Mouse (Mus musculus): ENCODE measurements at regions not wholly inside any gene's neighbourhood (a gene's known extent, or its start where the extent isn't known, plus 50 kb on each side); places are given as distances from the start of the nearest gene placed in this dataset.

DNA sequence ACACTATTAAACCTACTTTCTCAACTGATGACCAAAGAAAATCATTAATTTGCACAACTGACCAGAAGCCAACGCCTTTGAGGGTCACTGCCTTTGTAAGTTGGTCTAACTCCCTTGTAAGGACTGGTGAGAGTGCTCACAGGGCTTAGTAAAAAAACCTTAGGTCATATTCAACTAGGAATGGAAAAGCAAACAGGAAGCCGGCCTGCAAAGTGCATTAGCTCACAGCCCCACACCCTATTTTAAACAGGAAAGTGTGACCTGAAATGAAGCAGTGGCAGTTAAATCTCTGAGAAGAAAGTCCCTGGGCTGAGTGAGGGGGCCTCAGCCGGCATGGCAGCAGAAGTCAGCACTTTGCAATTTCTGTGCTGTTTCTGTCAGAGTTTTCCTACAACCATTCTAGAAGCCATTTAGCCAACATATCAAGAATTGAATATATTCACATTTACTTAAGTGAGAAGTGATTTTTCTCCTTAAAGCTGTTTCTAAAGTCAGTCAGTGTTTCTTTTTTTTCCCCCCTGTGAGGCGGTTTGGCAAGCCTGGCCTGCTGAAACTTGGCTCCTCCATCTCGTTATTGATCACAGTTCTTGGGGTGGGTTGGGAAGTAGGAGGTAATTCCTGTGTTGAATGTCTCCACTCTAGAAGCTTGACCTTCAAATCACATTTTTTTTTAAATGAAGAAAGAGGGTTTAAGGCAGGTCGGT, 232.0 kb upstream of the Ccdc122 start:
- Histone ChIP-seq H3K27me3 (no peaks in the 10 kb centered on the region), H3K36me3 (no peaks in the 10 kb centered on the region), H3K9ac (no peak overlapping the region), H3K9me3 (replicated peaks) (no peaks in the 10 kb centered on the region), H3K4me3 (replicated peaks) (no peak overlapping the region), H3K4me2 (no peak overlapping the region), H3K27ac (peak overlapping the region; percentile 70), H3K4me1 (replicated peaks) (peaks cover 9% of the 10 kb centered on the region; the same call in 1 of the 2 replicates)
- DNase-seq, result no peak
- ATAC-seq (ENCODE audit: low read depth), result no peak
- 35% methylated on average over 6 of the region's 6 CpGs for WGBS (ENCODE audit: insufficient replicate concordance)

DNA sequence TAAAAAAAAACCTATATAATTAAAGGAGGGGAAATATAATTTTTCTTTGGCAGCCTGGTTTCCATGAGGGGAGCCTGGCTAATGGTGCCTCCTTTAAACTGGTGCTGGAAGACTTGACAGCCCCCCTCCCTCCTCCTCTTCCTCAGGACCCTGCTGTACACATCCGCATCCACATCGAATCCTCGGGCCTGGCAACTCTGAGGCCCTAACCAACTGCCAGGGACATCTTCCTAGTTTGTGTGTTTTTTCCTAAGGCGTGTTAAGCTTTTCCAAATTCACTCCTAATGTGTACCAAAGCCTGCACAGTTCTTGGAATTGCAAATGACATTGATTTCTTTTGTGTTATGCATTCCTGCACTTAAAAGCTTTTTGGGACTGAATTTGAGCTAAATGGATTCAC, 236.4 kb upstream of the Ccdc122 start:
- DNase-seq, result no peak
- Histone ChIP-seq H3K4me1 (replicated peaks) (peaks cover 25% of the 10 kb centered on the region), H3K9ac (no peak overlapping the region), H3K4me2 (no peak overlapping the region), H3K27me3 (no peaks in the 10 kb centered on the region), H3K4me3 (replicated peaks) (no peak overlapping the region), H3K27ac (no peak overlapping the region), H3K36me3 (no peaks in the 10 kb centered on the region), H3K9me3 (replicated peaks) (no peaks in the 10 kb centered on the region)
- 69% methylated on average over 4 of the region's 4 CpGs for WGBS (ENCODE audit: insufficient replicate concordance)
- ATAC-seq (ENCODE audit: low read depth), result no peak

DNA sequence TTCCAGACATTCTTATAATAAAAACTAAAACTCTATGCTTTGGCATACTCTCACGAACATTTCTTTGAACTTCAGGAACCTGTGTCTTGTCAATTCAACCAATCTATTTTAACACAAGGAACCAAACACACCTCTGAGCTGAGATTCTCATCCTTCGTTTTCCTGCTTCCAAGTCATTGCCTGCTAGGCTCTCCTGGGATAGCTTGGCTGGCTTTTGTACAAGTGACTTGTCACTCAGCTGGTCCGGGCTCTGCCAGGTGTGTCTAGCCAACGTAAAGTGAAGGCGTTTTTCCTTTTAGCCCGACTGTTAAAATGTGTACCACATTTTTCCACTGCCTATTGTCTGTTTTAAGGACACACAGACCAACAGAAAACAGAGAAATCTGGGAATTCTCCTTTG, 236.8 kb upstream of the Ccdc122 start:
- DNase-seq (no peak), ATAC-seq (ENCODE audit: low read depth) (no peak)
- Histone ChIP-seq H3K4me3 (replicated peaks) (no peak overlapping the region), H3K27me3 (no peaks in the 10 kb centered on the region), H3K9ac (no peak overlapping the region), H3K36me3 (no peaks in the 10 kb centered on the region), H3K9me3 (replicated peaks) (no peaks in the 10 kb centered on the region), H3K4me1 (replicated peaks) (peaks cover 25% of the 10 kb centered on the region), H3K4me2 (no peak overlapping the region), H3K27ac (no peak overlapping the region)
- WGBS (ENCODE audit: insufficient replicate concordance), result 65% methylated on average over 6 of the region's 6 CpGs

DNA sequence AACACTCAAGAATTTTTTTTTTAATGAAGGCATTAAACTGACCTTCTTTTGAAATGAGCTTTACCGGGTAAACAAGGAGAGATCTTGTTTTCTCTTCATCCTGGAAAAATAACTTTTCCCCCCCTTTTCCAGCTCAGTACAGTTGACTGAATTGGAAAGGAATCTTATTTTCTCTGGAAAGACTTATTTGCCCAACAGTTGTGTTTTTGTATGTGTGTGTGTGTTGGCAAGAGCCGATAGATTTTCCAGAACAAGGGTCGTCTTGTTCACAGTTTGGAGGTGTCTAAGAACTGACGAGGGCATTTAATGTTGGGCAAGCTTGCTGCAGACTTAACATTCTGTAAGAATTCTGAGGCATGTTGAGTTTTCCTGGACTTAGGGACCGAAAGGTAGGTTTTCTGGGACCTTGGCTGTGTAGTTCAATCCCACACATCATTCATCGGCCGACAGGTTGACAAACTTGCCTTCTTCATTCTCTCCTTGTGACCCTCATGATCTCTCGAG, 237.6 kb upstream of the Ccdc122 start:
- Histone ChIP-seq H3K9me3 (replicated peaks) (no peaks in the 10 kb centered on the region), H3K4me1 (replicated peaks) (peaks cover 18% of the 10 kb centered on the region), H3K27me3 (no peaks in the 10 kb centered on the region), H3K9ac (no peak overlapping the region), H3K4me3 (replicated peaks) (no peak overlapping the region), H3K4me2 (no peak overlapping the region), H3K27ac (0 out of 2 replicates have a peak overlapping the region, but pooled peaks have one; percentile 66), H3K36me3 (no peaks in the 10 kb centered on the region)
- ATAC-seq (ENCODE audit: low read depth) (no peak), DNase-seq (no peak)
- 72% methylated on average over 8 of the region's 8 CpGs for WGBS (ENCODE audit: insufficient replicate concordance)

DNA sequence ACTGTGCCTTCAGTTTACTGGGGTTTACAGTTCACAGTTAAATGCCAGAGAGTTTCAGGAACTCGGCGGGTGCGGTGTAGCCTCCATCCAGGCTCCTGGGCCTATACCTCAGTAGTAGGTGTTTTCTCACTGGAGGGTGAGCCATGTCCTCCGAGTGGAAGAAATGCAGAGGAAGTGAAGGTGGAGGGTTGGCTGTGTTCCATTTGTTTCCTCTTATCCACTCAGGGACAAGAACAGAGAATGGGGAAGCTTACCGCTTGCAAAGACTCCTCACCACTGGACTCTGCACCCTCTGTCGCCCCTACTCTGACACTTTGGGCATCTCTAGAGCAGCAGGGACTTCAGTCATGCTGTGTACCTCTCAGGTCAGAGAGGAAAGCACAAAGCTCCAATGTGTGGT, 238.1 kb upstream of the Ccdc122 start:
- no peak for DNase-seq
- peak overlapping the region; percentile 66 for H3K27ac ChIP-seq
- 59% methylated on average over 6 of the region's 6 CpGs for WGBS (ENCODE audit: insufficient replicate concordance)

DNA sequence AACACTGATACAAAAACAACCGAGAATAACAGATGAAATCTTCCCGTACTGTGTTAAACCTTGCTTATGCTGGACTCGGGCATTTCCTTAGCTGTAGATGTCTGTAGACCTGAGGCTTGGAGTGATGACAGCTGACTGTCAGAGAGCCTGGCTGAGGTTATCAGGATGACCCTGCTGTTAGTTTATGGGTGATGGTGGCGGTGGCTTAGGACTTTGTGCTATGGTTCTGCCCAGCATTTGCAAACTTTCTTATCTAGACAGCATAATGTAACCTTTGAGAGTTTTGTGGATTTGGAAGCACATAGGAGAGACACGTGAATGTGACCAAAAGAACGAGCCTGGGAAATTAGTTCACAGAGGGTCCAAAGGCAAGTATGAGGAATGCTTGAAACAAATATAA, 239.1 kb upstream of the Ccdc122 start:
- no peak overlapping the region for H3K9ac ChIP-seq
- ATAC-seq (ENCODE audit: low read depth) (peak; percentile 85), DNase-seq (no peak)
- no peak overlapping the region for H3K4me2 ChIP-seq
- no peaks in the 10 kb centered on the region for H3K9me3 ChIP-seq (replicated peaks)
- H3K27ac ChIP-seq, result peak overlapping the region; percentile 66
- no peak overlapping the region for H3K4me3 ChIP-seq (replicated peaks)
- WGBS (ENCODE audit: insufficient replicate concordance), result 48% methylated on average over 6 of the region's 6 CpGs
- H3K4me1 ChIP-seq (replicated peaks), result peaks cover 18% of the 10 kb centered on the region
- no peaks in the 10 kb centered on the region for H3K27me3 ChIP-seq
- H3K36me3 ChIP-seq, result no peaks in the 10 kb centered on the region

More for the DNA sequence above, 238.1 kb upstream of the Ccdc122 start:
- Histone ChIP-seq H3K9ac (no peak overlapping the region), H3K9me3 (replicated peaks) (no peaks in the 10 kb centered on the region), H3K4me3 (replicated peaks) (no peak overlapping the region), H3K4me1 (replicated peaks) (peaks cover 18% of the 10 kb centered on the region), H3K36me3 (no peaks in the 10 kb centered on the region), H3K4me2 (no peak overlapping the region), H3K27me3 (no peaks in the 10 kb centered on the region)
- no peak for ATAC-seq (ENCODE audit: low read depth)

DNA sequence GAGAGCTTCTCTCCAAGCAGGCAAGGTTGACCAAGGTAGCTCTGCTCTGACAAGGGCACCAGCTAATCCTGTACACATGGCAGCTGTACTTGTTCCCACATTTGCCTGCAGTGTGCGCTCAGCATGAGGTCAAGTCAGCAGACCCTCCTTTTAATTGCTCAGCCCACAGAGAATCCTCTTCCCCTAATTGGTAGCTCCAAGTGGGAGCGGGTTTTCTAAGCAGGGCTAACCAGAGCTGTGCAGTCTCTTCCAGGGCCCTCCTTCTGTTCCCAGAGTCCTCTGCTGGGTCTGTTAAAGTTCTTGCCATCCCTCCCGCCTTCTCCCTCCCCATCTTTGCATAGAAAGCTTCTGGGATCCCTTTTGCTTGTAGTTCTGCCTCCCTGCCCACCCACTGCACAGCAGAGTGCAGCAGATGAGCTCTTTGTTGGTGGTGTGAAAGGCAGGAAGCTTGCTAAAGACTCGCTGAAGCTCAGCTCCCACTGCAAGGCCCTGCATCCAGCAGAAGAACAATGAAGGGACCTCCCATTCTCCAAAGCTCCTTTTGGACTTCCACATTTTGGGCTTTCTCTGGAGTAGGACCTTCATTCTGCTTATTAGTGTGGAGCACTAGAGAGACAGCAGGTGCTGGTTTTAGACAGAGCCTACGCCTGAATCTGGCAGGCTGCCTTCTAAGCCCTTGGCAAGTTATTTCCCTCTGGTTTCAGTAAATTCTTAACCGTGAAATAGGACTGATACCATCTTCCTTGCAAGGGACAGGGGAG, 235.3 kb upstream of the Serp2 start:
- no peak overlapping the region for H3K4me3 ChIP-seq (replicated peaks)
- H3K4me1 ChIP-seq (replicated peaks), result peaks cover 14% of the 10 kb centered on the region
- 54% methylated on average over 6 of the region's 6 CpGs for WGBS (ENCODE audit: insufficient replicate concordance)
- ATAC-seq (ENCODE audit: low read depth), result no peak
- H3K36me3 ChIP-seq, result no peaks in the 10 kb centered on the region
- H3K9ac ChIP-seq, result no peak overlapping the region
- no peak for DNase-seq
- H3K9me3 ChIP-seq (replicated peaks), result no peaks in the 10 kb centered on the region
- H3K4me2 ChIP-seq, result no peak overlapping the region
- H3K27ac ChIP-seq, result no peak overlapping the region
- H3K27me3 ChIP-seq, result no peaks in the 10 kb centered on the region

DNA sequence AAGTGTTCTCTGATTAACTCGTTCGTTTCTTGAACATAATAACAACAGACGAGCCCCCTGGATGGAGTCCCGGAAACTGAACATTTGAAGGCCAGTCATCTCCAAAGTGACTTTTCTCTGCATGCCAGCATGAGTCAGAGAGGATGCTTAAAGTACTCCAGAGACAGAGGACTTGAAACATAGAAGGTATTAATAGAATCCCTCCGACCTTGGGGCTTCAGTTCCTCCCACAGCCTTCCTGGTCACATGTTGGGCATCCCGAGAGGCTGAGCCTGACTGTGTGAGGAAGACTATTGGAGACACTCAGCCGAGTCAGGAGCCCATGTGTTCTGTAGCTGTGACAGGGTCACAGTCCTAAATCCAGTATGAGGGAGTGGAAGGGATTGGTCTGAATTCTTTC, 232.7 kb upstream of the Serp2 start:
- Histone ChIP-seq H3K36me3 (no peaks in the 10 kb centered on the region), H3K27me3 (no peaks in the 10 kb centered on the region), H3K9ac (no peak overlapping the region), H3K9me3 (replicated peaks) (no peaks in the 10 kb centered on the region), H3K4me1 (replicated peaks) (peaks cover 4% of the 10 kb centered on the region; the same call in 1 of the 2 replicates), H3K27ac (no peak overlapping the region), H3K4me3 (replicated peaks) (no peak overlapping the region), H3K4me2 (no peak overlapping the region)
- no peak for ATAC-seq (ENCODE audit: low read depth)
- DNase-seq, result no peak
- WGBS (ENCODE audit: insufficient replicate concordance), result 52% methylated on average over 7 of the region's 7 CpGs

DNA sequence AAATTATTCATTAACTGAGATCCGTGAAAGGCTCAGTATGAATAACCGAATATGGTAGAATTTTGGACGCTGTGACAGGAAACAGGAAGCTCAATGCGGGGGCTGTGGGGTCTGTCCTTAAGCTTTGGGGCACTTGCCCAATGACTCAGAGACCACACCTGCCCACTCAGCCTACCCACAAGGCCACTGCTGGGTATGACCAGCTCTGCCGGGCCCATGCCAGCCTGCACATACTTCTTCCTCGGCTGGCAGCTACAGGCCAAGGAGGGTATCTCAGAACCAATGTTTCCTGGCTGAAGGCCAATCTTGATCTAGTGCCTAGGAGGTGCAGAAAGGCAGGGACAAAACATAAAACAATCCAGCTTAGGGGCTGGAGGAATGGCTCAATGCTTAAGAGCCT, 230.9 kb upstream of the Serp2 start:
- no peak overlapping the region for H3K4me3 ChIP-seq (replicated peaks)
- H3K9me3 ChIP-seq (replicated peaks), result no peaks in the 10 kb centered on the region
- no peak overlapping the region for H3K9ac ChIP-seq
- peaks cover 4% of the 10 kb centered on the region; the same call in 1 of the 2 replicates for H3K4me1 ChIP-seq (replicated peaks)
- 20% methylated on average over 6 of the region's 6 CpGs for WGBS (ENCODE audit: insufficient replicate concordance)
- ATAC-seq (ENCODE audit: low read depth) (no peak), DNase-seq (no peak)
- H3K36me3 ChIP-seq, result no peaks in the 10 kb centered on the region
- no peak overlapping the region for H3K27ac ChIP-seq
- H3K27me3 ChIP-seq, result no peaks in the 10 kb centered on the region
- H3K4me2 ChIP-seq, result no peak overlapping the region

DNA sequence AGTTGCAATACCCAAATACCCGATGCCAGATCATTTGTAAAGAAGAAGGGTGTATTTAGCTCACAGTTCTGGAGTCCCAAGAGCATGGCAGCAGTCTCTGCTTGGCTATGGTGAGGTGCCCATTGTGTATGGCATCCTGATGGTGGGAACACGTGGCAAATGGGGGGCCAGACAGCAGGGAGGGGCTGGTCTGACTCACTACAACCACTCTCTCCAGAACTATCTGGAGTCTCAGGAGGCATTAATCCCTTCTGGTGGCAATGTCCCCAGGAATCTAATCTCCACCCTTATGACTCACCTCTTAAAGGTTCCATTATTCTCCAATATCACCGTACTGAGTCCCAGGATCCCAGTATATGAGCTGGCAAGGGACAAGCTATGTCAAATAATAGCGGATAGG, 229.5 kb upstream of the Serp2 start:
- Histone ChIP-seq H3K9ac (no peak overlapping the region), H3K4me1 (replicated peaks) (peaks cover 4% of the 10 kb centered on the region; the same call in 1 of the 2 replicates)
- no peak for ATAC-seq (ENCODE audit: low read depth)

DNA sequence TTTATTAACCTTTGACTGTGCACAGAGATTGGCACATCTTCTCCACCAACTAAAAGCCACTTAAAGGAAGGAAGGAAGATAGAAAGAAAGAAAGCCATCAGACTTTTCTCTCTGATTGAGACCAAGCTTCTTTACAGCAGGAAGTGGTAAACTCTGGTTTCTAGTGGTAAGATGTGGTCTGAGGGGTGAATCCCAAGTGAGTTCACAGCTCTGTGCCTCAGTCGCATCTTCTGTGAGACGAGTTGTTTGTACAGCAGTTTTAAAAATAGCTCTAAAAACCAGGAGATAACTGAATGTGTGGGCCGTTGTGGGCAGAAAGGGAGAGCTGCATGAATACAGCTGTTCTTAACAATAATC, 224.8 kb upstream of the Serp2 start:
- DNase-seq, result no peak
- Histone ChIP-seq H3K4me2 (no peak overlapping the region), H3K9me3 (replicated peaks) (no peaks in the 10 kb centered on the region), H3K9ac (no peak overlapping the region), H3K27ac (no peak overlapping the region), H3K27me3 (no peaks in the 10 kb centered on the region), H3K36me3 (no peaks in the 10 kb centered on the region), H3K4me1 (replicated peaks) (no peaks in the 10 kb centered on the region; the same call in 1 of the 2 replicates), H3K4me3 (replicated peaks) (no peak overlapping the region)
- ATAC-seq (ENCODE audit: low read depth), result no peak
- 5% methylated on average over 3 of the region's 3 CpGs for WGBS (ENCODE audit: insufficient replicate concordance)

More for the DNA sequence above, 229.5 kb upstream of the Serp2 start:
- no peaks in the 10 kb centered on the region for H3K9me3 ChIP-seq (replicated peaks)
- H3K36me3 ChIP-seq, result no peaks in the 10 kb centered on the region
- H3K27me3 ChIP-seq, result no peaks in the 10 kb centered on the region
- DNase-seq, result no peak
- no peak overlapping the region for H3K4me3 ChIP-seq (replicated peaks)
- 59% methylated on average over 4 of the region's 4 CpGs for WGBS (ENCODE audit: insufficient replicate concordance)
- no peak overlapping the region for H3K4me2 ChIP-seq
- H3K27ac ChIP-seq, result no peak overlapping the region

All from liver, embryonic 13.5 days (tissue).